Mouse (Mus musculus) frontal cortex, postnatal 36 days (tissue): Measurements from ENCODE around the gene Tanc1.
"Not testable (repeated sequence)": the region's sequence is repeated elsewhere in the genome, so short reads cannot be mapped to it uniquely, and the experiment has no call there.

Source experiments
- DNase-seq, 2 experiments: peaks; one replicate each; pipeline ENCODE4 v3.0.0; 2022; ENCODE audit warnings: low spot score in 2 of 2

The Tanc1 gene

GRCm38 (mm10) chr2:59611831-59612732 lies at the start of gene Tanc1:
Gene Tanc1 (plus strand): TSS chr2:59612042.
- peak; percentile 77 for DNase-seq

DNA sequence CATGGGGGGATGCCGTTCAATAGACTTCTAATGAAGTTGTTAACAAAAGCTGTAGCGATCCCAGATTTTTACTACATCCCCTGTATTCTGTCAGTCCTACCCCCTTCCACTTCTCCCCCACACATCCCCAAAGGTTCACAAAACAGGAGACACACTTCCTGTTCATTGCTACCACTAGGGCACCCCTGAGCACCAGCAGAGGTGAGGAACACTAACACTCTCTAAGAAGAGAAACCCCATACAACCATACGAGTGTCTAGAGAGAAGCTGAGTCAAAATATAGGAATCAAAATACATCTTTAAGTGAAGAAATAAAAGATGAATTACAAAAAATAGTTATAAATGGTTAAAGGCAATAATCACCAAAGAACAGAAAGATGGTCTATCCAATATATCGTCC lies 49.6 kb upstream of the Tanc1 start:
- DNase-seq: no peak

- no peak for DNase-seq
Measured at GRCm38 (mm10) chr2:59562696-59563095, 49.1 kb upstream of the Tanc1 start.

DNA sequence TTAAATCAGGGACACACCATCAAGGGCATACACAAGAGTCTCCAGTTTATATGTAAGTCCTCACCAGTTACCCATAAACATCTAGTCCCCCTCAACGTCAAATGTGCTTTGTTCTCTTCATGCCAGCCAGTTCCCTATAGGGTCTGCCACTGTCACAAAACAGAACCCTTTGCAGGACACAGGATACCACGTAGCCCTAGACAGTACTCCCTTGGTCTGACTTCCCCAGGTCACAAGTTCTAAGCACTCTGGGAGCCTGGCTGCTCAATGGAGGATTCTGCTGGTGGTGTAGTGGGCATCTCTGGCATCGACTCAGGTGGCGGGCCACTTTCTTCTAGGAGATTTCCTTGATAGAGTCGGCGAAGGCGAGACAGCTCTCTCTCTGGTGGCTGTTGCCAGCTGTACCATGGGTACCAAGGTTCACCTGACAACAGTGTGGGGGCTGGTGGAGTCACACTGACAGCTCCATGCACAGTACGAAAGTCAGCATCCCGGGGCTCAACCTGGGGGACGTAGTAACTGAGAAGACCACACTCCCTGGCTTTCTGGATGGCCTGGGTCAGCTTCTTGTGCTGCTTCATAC lies 47.7 kb upstream of the Tanc1 start:
- DNase-seq: not testable (repeated sequence)

DNA sequence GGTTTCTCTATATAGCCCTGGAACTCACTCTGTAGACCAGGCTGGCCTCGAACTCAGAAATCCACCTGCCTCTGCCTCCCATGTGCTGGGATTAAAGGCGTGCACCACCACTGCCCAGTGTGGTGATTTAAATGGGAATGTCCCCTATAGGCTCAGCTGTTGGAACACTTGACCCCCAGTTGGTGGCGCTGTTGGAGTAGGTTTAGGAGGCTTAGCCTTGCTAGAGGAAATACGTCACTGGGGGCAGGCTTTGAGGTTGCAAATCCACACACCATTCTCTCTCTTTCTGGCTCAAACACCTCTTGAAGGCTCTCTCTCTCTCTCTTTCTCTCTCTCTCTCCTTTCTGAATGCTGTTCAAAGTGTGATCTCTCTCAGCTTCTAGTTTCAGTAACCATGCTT lies 46.9 kb upstream of the Tanc1 start:
- DNase-seq: no peak

DNA sequence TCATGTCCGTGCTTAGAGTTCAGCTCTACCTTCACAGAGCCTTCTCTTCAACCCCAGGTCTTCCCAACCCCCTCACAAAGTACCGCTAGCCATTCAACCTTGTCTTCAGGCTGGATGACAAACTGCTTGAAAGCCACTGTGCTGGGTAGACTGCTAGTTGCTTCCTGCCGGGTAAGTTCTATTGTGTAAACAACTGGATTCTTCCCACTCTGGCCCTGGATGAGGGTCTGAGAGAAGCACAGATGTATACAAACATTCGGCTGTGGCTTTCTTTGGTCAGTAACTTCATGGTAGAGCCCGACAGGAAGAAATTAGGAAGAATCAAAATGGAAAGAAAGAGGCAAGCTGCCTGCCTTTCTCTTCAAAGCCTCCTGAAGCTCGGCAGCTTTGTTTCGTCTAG lies 30.9 kb upstream of the Tanc1 start:
- no peak for DNase-seq

- DNase-seq: peak in 1 of 2 experiments; percentile 25
Measured at GRCm38 (mm10) chr2:59583961-59584360, 27.9 kb upstream of the Tanc1 start.

- peak; percentile 36 to 42 for DNase-seq
Measured at GRCm38 (mm10) chr2:59587387-59588095, 24.3 kb upstream of the Tanc1 start.

GRCm38 (mm10) chr2:59588096-59588405 lies 23.8 kb upstream of the Tanc1 start:
- DNase-seq: no peak

- DNase-seq: no peak
Measured at GRCm38 (mm10) chr2:59593341-59593902, 18.4 kb upstream of the Tanc1 start.

DNA sequence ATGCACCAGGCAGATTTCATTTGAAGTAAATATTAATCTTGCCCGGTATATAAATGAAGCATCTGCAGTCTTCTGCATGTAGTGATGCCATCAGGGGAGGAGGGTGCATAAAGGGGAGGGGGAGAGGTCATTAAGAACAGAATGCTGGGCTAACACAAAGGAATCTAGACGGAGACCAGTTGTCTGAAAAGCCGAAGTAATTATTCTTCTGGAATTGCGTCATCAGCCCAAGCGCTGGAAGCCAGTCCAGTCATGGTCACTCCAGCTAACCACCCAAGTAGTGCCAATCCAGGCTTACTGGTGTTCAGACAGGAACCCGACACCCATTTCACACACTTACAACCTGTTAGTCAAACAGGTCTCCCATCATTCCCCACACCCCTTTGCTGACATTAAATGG lies 17.7 kb upstream of the Tanc1 start:
- DNase-seq: no peak

DNA sequence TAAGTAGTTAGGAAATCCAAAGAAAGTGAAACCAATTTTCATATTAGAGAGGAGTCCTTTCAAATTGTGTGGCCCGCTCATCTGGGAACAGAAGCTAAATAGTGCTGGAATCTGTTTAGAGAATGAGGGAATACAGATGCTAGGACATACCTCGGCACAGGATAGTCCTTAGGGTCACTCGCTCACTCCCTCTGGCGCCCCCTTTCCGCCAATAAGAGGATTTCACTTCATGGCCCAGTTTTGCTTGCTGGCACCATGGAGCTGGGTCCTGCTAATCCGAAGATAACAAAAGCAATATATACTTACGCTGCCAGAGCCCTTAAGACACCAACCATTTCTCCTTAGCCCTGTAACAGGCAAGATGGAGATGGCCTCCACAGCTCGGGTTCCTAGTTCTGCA lies 15.3 kb upstream of the Tanc1 start:
- no peak for DNase-seq

DNA sequence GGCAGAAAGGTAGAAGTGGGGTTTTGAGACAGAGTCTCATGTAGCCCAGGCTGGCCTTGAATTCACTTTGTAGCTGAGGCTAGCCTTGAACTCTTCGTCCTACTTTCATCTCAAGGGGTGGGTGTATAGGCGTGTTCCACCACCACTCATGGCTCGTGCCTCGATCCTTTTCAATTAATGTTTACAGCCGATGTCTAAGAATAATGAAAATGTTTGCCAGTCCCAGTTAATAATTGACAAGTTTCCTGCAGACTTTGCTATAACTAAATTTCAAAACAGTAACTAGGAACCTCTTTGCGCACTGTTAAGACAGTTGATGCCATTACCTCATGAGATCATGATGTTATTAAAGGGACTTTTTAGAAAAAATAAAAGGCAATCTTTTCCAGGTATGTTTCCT lies 13.6 kb upstream of the Tanc1 start:
- no peak for DNase-seq

DNA sequence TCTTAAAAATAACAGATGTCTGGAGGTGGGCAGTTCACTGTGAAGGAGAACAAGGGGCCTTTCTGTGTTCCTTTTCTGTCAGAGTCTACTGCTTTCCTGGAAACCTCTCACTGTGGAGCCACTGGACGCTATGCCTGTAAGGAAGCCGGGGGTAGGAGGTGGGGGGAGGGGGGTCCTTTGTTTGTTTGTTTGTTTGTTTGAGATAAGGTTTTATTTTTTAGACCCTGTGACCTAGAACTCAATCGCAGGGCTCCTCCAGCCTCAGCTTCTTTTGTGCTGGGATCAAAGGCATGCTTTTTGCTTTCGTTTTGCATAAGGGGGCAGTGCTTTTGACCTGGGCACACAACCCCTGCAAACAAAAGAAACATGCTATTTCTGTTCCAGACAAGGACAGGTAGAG lies 12.9 kb upstream of the Tanc1 start:
- no peak for DNase-seq

- DNase-seq: no peak
Measured at GRCm38 (mm10) chr2:59599338-59600111, 12.3 kb upstream of the Tanc1 start.

GRCm38 (mm10) chr2:59600123-59600840 lies 11.6 kb upstream of the Tanc1 start:
- peak in 1 of 2 experiments; percentile 16 for DNase-seq

DNA sequence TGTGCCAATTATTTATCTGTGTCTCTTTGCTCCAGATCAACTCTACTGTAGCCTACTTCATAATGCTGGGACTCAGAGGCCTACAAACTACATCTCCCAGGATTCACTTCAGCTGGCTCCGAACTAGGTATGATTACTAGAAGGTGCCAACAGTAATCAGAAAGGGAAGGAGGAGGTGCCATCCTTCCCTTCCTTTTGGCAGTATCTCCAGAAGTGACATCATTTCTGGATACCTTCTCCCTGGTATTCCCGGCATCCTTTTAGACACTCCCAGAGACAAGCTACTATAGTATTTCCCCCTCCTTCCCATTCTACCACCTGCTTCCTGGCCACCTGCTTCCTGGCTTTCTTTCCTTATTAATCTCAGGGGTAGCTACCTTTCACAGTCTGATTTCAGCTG lies 10.9 kb upstream of the Tanc1 start:
- DNase-seq: no peak

GRCm38 (mm10) chr2:59601452-59601851 lies 10.4 kb upstream of the Tanc1 start:
- no peak for DNase-seq

- no peak for DNase-seq
Measured at GRCm38 (mm10) chr2:59608958-59609357, 2.9 kb upstream of the Tanc1 start.

GRCm38 (mm10) chr2:59611216-59611810 lies 529 bp upstream of the Tanc1 start:
- DNase-seq: peak in 1 of 2 experiments; percentile 21
